Mouse (Mus musculus) spleen, adult 2 months (tissue): ENCODE measurements around the gene Smg6. TPM values are rescaled to one million over a fixed set of nuclear protein-coding genes. Genes with fewer than 3 reads are reported as not detected.
A peak's percentile ranks its signal among the peaks of the same experiment; 100 is the strongest.

Experiments used
- DNase-seq, 2 experiments: peaks; one replicate each; pipeline versions ENCODE4 v3.0.0 to v3.0.0-alpha.2; 2012 to 2021; ENCODE audit warnings: low spot score in 2 of 2, low read depth in 1 of 2
- H3K27ac ChIP-seq: fragments of 200-500 bp; 2 replicates; pipeline ENCODE4 v1.5.1; 2012; ENCODE audit warnings: low read length, inconsistent platforms; ENCODE audit not compliant: insufficient read depth
- H3K27me3 ChIP-seq: fragments of 200-500 bp; 2 replicates; pipeline ENCODE4 v1.6.1; 2012; ENCODE audit warnings: mild to moderate bottlenecking, moderate library complexity, low read length, inconsistent platforms; ENCODE audit not compliant: control insufficient read depth, insufficient read depth
- H3K36me3 ChIP-seq: fragments of 200-500 bp; 2 replicates; pipeline ENCODE4 v1.6.1; 2012; ENCODE audit warnings: mild to moderate bottlenecking, low read length, inconsistent platforms; ENCODE audit not compliant: control insufficient read depth, insufficient read depth
- H3K4me1 ChIP-seq: fragments of 200-500 bp; 2 replicates; pipeline ENCODE4 v1.6.1; 2011; ENCODE audit warnings: inconsistent platforms; ENCODE audit not compliant: control insufficient read depth, insufficient read depth, insufficient read length
- H3K4me3 ChIP-seq: fragments of 200-500 bp; 2 replicates; pipeline ENCODE4 v1.5.1; 2011; ENCODE audit warnings: mild to moderate bottlenecking, inconsistent platforms; ENCODE audit not compliant: insufficient read depth, insufficient read length; ENCODE audit errors: extremely low read depth
- CTCF ChIP-seq: fragments of 200-500 bp; IDR thresholded peaks from 2 replicates; pipeline ENCODE4 v1.5.1; 2011; ENCODE audit warnings: mild to moderate bottlenecking, inconsistent platforms; ENCODE audit not compliant: insufficient read depth, insufficient read length, insufficient replicate concordance; ENCODE audit errors: extremely low read depth
- POLR2A ChIP-seq: fragments of 200-500 bp; IDR thresholded peaks from 2 replicates; pipeline ENCODE4 v1.6.1; 2011; ENCODE audit warnings: low read depth, low read length, inconsistent platforms
- WGBS: fragments of 180-500 bp; shearing (Covaris S2); methylation state at CpG from one replicate; pipeline ENCODE4 v1.1.7; 2018; 5-methylcytosine and 5-hydroxymethylcytosine counted together
- polyA plus RNA-seq: library from polyadenylated mRNA; depleted of rRNA; stranded (reverse); fragments of >200 nt; gene quantifications from 2 replicates; pipeline ENCODE4 v1.2.3, GENCODE M21; 2012

Smg6 gene
- polyA plus RNA-seq, 1 experiment: 28.6 TPM

DNA sequence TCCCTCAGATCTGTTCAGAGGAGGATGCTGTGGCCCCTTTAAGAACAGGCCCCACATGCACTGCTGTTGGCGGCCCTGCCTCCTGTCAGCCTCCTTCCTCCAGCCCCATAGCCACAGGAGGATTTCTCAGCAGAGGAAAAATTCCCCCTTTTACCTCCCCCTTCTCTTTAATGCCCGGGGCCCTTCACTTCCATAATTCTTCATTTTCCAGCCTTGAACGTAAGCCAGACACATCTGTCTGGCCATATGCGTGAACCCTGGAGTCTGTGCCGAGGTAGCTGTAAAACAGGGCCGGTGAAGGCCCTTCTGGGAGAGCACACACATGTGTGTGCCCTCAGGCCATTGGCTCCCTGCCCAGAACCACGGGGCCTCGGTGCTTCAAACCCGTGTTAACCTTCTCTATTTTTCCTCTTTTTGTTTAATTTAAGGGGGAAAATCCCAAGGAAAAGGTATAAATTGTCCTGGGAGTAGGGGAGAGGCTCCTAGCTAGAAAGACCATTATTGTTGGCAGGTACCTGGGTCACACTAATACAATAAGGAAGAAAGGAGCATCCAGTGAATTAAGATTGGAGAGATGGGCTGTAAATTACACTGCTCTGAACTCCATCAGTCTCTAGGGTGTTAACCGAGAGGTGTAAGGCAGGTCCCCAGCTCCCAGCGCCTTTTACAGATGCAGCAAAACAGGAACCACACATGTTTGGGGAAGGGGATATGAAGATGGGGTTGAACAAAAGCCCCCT is 221.7 kb downstream of the Smg6 start:
- TF ChIP-seq CTCF (no peak), POLR2A (no peak)
- Histone ChIP-seq H3K36me3 (peaks cover 22% of the 10 kb centered on the region), H3K4me1 (no peaks in the 10 kb centered on the region), H3K27me3 (no peaks in the 10 kb centered on the region), H3K27ac (no peak overlapping the region), H3K4me3 (no peak overlapping the region)
- no peak for DNase-seq
- WGBS: 47% methylated on average over 11 of the region's 11 CpGs

- Histone ChIP-seq H3K27me3 (no peaks in the 10 kb centered on the region), H3K4me1 (no peaks in the 10 kb centered on the region; the same call in 1 of the 2 replicates), H3K4me3 (no peak overlapping the region), H3K36me3 (peaks cover 22% of the 10 kb centered on the region), H3K27ac (0 out of 2 replicates have a peak overlapping the region, but pooled peaks have one; percentile 12)
- TF ChIP-seq CTCF (no peak), POLR2A (no peak)
- no peak for DNase-seq
- 59% methylated on average over 3 of the region's 3 CpGs for WGBS
Observed at GRCm38 (mm10) chr11:75147846-75148168, 222.2 kb downstream of the Smg6 start.

DNA sequence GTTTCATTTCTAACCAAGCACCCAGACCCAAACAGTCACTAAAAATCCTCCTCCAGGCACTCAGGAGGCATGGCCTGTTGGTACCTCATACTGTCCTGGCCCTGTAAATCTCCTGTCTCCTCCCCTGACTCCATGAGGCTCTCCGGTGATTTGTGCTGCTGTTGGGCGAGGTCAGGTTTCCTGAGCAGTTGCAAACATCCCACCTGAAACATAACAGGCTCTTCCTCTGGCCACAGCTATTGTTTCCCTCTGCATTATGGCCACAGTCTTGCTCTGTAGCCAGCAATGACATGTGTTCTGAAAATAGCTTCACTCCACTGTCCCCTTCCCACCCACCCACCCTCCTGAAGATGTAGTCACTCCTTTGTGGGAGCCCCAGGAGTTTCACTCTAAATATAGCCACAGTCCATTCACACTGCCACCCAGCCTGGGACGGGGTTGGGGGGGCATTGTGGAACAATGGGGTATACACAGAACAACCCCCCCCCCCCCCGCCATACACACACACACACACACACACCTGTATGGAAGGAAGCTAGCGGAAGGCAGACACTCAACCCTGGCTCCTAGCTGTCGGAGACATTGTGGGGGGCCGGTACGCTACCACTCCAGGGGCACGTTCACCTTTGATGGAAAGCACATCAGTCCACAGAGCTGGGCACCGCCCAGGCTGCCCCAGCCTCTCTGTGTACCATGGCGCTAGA is 222.9 kb downstream of the Smg6 start:
- Histone ChIP-seq H3K36me3 (peaks cover 22% of the 10 kb centered on the region), H3K27ac (no peak overlapping the region), H3K27me3 (no peaks in the 10 kb centered on the region), H3K4me3 (no peak overlapping the region), H3K4me1 (peaks cover 5% of the 10 kb centered on the region; the same call in 1 of the 2 replicates)
- DNase-seq: no peak
- 93% methylated on average over 11 of the region's 11 CpGs for WGBS
- no peak for TF ChIP-seq POLR2A
- TF ChIP-seq CTCF: no peak

- peaks cover 5% of the 10 kb centered on the region; the same call in 1 of the 2 replicates for H3K4me1 ChIP-seq
- H3K36me3 ChIP-seq: peaks cover 9% of the 10 kb centered on the region
- TF ChIP-seq POLR2A: no peak
- TF ChIP-seq CTCF: no peak
- no peak overlapping the region for H3K27ac ChIP-seq
- H3K4me3 ChIP-seq: no peak overlapping the region
- no peak for DNase-seq
- H3K27me3 ChIP-seq: no peaks in the 10 kb centered on the region
- 82% methylated on average over 1 of the region's 1 CpGs for WGBS
Observed at GRCm38 (mm10) chr11:75150346-75150745, 224.7 kb downstream of the Smg6 start.

- no peaks in the 10 kb centered on the region for H3K27me3 ChIP-seq
- WGBS: 57% methylated on average over 18 of the region's 18 CpGs
- TF ChIP-seq POLR2A (no peak), CTCF (no peak)
- H3K4me1 ChIP-seq: peaks cover 5% of the 10 kb centered on the region; the same call in 1 of the 2 replicates
- peaks cover 13% of the 10 kb centered on the region for H3K36me3 ChIP-seq
- H3K27ac ChIP-seq: peak overlapping the region; percentile 86
- no peak overlapping the region for H3K4me3 ChIP-seq
- no peak for DNase-seq
Observed at GRCm38 (mm10) chr11:75152603-75153557, 227.3 kb downstream of the Smg6 start.

- no peak for DNase-seq
- no peak for TF ChIP-seq POLR2A
- TF ChIP-seq CTCF: no peak
- H3K27me3 ChIP-seq: no peaks in the 10 kb centered on the region; the same call in 1 of the 2 replicates
- H3K36me3 ChIP-seq: peaks cover 10% of the 10 kb centered on the region
- H3K4me3 ChIP-seq: no peak overlapping the region
- 0 out of 2 replicates have a peak overlapping the region, but pooled peaks have one; percentile 25 for H3K27ac ChIP-seq
- peaks cover 5% of the 10 kb centered on the region; the same call in 1 of the 2 replicates for H3K4me1 ChIP-seq
- WGBS: 27% methylated on average over 6 of the region's 6 CpGs
Observed at GRCm38 (mm10) chr11:75154053-75154585, 228.5 kb downstream of the Smg6 start.
